ENCODE assay signal across 15 mouse cellular contexts in genomic region chr2:106826023-106826422, GRCm38 (mm10).
"Had no signal": no experiment of that assay in that cellular context is flagged by ENCODE, and none has a peak within 500 bp of the region (broad histone marks: within the 10 kb centered on the region; RNA-seq: fewer than 3 reads in every experiment).

No protein-coding gene starts in this region.

- DNase-seq: gastrocnemius, postnatal 14 days; gastrocnemius, postnatal 36 days; heart, adult 18-20 months; heart, postnatal 14 days; heart, postnatal 36 days; kidney, adult 11 months; kidney, adult 2 months; kidney, adult 9 months; kidney, postnatal 14 days; kidney, postnatal 36 days; layer of hippocampus, adult 9-11 months; layer of hippocampus, postnatal 36 days had no signal

- ATAC-seq: hindbrain, postnatal 0 days; intestine, embryonic 16.5 days; liver, embryonic 12.5 days had no signal
